Mouse (Mus musculus) urinary bladder, postnatal 36 days (tissue): ENCODE measurements around the gene Fam189a1.

Experiments used
- DNase-seq, 2 experiments: peaks; one replicate each; pipeline ENCODE4 v3.0.0; 2022; ENCODE audit warnings: low spot score in 2 of 2, mixed read lengths in 1 of 2

Gene Fam189a1

DNA sequence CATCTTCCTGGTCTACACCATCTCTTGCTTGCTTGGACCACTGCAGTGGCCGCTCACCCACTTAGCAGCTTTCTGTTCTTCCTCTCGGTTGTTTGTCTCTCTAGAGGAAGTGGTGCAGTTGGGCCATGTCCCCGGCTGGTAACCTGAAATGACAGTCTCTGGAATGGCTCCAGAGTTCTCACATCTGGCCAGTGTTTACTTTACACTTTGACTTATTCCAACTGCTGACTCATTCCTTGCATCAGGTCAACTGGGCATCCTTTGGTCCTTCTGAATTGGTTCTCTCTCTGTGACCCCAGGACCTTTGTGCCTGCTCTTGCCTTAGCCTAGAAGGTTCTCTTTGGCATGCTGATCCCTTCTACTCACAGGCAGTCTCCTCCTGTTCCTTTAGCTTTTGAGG is 427.6 kb downstream of the Fam189a1 start:
- no peak for DNase-seq

DNA sequence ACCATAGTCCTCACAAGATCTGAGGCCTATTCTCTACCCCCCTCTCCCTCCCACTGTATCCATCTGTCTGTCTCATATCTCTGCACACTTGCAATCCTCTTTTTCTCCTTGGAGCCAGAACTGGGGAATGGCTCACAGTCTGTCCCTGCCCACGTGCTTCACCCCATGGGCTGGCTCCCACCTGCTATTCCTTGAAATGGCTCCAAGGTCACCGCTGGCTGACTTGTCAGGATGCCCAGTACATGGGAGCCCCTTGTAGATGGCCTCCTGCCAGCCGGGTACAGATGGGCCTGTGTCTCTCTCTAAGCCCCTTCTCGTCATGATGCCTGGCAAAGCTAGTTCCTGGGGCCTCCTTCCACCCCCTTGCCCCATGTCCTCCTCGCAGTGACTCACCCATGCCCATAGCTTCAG is 428.2 kb downstream of the Fam189a1 start:
- no peak for DNase-seq

DNA sequence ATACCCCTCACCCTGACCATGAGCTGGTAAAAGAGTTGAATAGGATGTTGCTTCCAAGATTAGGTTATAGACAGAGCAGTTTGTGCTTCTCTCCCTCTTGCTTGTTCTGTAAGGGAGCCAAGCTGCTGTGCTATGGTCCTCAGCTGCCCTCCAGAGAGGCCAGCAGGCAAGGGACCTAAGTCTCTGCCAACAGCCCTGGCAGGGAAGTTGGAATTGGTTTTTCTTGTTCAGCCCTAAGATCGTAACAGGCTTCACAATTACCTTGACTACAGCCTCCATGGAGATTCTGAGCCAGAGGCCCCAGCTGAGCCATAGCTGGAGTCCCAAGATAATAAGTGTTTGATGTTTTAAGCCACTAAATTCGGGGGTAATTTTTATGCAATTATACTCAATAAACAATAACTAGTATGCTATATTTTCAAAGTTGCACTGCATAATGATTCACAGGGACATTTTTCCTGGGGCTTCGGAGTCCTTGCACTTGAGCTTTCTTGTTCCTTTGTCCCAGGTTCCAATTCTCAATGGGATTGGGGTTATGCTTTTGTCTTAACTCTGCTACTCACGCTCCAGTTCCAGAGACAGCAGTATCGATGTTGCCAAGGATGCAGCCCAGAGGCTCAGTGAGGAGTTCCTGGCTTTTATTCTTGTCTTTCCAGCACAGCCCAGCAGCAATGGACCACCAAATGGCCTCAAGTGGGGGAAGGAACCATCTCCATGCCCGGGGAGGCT is 430.2 kb downstream of the Fam189a1 start:
- peak in 1 of 2 experiments; percentile 5 for DNase-seq

DNA sequence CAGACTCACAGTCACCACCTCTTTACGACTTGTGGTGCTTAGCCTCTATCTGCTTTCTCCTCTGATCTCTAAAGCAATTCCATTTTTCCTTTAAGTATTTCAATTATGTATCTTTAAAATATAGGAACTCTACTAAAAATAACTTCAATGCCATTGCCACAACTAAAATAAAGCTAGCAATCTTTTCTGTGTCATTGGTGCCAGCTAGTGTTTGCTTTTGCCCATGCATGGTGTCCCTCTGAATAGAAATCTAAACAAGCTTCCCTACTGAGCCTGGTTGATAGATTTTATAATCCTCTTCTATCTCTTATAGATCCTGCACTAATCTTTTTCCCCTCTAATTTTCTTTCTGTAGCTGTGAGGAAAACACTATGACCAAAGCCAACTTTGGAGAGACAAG is 432.0 kb downstream of the Fam189a1 start:
- no peak for DNase-seq

DNA sequence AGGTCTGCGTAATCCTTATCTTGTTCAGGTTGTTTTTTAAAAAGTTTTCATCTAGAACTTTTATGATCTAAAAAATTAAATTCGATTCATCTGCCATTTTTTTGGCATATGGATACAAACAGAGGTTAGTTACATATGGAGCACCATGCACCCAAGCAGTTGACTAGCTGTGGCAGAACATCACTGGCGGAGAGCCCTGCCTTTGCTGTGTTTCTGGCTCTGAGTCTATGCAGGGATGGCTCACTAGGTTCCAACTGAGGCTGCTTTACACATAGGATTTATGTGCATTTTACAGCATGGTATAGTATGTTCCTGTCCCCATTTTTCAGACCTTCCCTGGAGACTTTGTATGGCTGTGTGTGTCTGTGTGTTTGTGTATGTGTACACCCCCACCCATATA is 433.1 kb downstream of the Fam189a1 start:
- DNase-seq, result no peak

DNA sequence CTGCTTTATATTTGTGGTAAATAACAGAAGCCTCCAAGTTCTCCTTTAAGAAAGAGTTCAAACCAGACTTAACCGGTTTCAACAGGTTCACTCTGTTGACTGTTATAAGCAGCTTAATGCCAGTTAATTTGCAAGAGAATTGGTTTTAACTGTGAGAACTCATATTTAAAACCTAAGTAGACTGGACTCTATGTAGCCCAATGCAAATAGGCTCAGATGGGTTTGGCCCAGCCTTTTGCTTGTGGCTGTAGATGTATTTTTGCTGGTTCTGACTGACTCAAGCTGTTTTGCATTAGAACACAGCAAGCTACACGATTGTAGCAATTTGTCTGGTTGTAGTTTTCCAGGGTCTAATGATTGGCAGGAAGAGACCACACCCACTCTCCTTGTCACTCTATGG is 440.1 kb downstream of the Fam189a1 start:
- DNase-seq, result no peak

DNA sequence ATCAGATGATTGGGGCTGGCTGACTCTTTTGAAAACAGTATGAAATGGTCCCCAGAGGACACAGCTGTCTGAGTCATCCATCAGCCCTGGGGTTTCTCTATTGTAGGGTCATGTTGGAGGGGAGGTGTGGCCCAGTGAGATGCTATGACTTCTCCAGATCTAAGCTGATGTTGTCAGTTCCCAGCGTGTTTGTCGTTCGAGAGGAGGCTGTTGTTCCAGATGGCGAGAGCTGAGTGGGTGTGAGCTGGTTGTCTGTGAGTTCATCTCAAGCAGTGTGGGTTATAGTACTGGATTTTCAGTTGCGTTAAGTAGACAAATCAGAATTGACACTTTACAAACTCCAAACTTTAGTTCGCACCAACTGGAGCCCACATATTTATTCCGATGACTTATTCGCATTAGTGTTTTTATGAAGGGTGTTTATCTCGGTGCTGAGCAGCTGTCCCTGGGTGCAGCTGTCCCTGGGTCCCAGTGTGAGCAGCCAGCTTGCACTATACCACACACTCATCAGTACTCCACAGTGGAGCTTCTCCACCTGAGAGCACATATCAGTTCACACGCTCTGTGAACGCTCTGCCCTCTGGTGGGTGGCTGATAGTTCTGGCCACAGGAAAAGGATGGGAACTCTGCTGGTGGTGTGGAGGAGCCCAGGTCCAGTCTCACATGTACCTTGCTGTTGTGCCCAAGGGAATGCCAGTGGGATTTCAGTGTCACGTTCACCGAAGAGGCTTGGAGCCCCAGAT is 446.7 kb downstream of the Fam189a1 start:
- DNase-seq, result no peak

DNA sequence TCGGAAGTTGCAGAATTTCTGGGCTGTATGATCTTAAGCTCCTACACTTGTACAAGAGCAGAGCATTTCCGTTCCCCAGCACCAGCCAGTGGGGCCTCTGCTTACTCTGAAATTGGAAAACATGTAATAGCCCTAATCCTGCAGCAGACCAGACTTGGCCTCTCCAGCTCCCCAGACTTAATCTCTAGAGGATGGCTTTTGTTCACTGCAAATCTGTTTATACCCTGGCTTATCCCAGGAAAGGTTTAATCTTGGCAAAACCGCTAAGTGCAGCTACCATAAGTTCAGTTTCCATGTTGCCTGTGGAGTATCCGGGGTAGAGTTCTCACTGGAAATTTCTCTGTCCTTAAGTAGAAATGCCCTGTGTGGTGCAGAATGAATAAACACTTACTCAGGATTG is 448.2 kb downstream of the Fam189a1 start:
- DNase-seq, result no peak
